Mouse (Mus musculus): ENCODE measurements around the gene 1700001P01Rik.

- TF ChIP-seq POLR2A (IDR thresholded peaks at IDR 0.05; ENCODE audit: low read depth, low read length) (no peak), CTCF (IDR thresholded peaks at IDR 0.05; ENCODE audit: borderline replicate concordance, insufficient read depth, low read length) (no peak)
Observed at GRCm38 (mm10) chr11:97736645-97737044, 39.1 kb downstream of the 1700001P01Rik start.
